Mouse (Mus musculus) lung, postnatal 0 days (tissue): ENCODE data around the gene D5Ertd579e. TPM values are rescaled to one million over a fixed set of nuclear protein-coding genes. Genes with fewer than 3 reads are reported as not detected.

Experiments used
- ATAC-seq: fragments of 200-750 bp; cut with Nextera tagmentation; 2 replicates; pipeline ENCODE4 v1.8.0; 2017; ENCODE audit warnings: moderate library complexity
- DNase-seq: peaks from one replicate; pipeline ENCODE4 v3.0.0-alpha.2; 2016; ENCODE audit warnings: low spot score
- H3K27ac ChIP-seq: fragments of 300-500 bp; sonication (generic); 2 replicates; pipeline ENCODE4 v1.5.1; 2014; ENCODE audit warnings: antibody characterized with exemption, mild to moderate bottlenecking, low read length, mixed read lengths
- H3K27me3 ChIP-seq: fragments of 300-500 bp; sonication (generic); replicated peaks from 2 replicates; pipeline ENCODE4 v1.6.1; 2014; ENCODE audit warnings: low read length, mixed read lengths; ENCODE audit not compliant: insufficient read depth
- H3K36me3 ChIP-seq: fragments of 300-500 bp; sonication (generic); 2 replicates; pipeline ENCODE4 v1.6.1; 2014; ENCODE audit warnings: low read length, mixed read lengths; ENCODE audit not compliant: insufficient read depth
- H3K4me1 ChIP-seq: fragments of 300-500 bp; sonication (generic); 2 replicates; pipeline ENCODE4 v1.6.1; 2014; ENCODE audit warnings: antibody characterized with exemption, low read depth, low read length, mixed read lengths; ENCODE audit not compliant: insufficient read depth
- H3K4me2 ChIP-seq: fragments of 300-500 bp; sonication (generic); replicated peaks from 2 replicates; pipeline ENCODE4 v1.6.1; 2014; ENCODE audit warnings: low read depth, mild to moderate bottlenecking, low read length, moderate library complexity, mixed read lengths
- H3K4me3 ChIP-seq: fragments of 300-500 bp; sonication (generic); 2 replicates; pipeline ENCODE4 v1.5.1; 2014; ENCODE audit warnings: low read depth, low read length
- H3K9ac ChIP-seq: fragments of 300-500 bp; sonication (generic); replicated peaks from 2 replicates; pipeline ENCODE4 v1.6.1; 2014; ENCODE audit warnings: low read depth, mild to moderate bottlenecking
- H3K9me3 ChIP-seq: fragments of 300-500 bp; sonication (generic); 2 replicates; pipeline ENCODE4 v1.6.1; 2016; ENCODE audit warnings: low read length, mixed read lengths
- CTCF ChIP-seq: IDR thresholded peaks from 2 replicates; pipeline ENCODE4 v1.5.1; 2016; ENCODE audit warnings: antibody characterized with exemption, mild to moderate bottlenecking
- EP300 ChIP-seq: IDR thresholded peaks from 2 replicates; pipeline ENCODE4 v1.6.1; 2016; ENCODE audit warnings: antibody characterized with exemption, mild to moderate bottlenecking, control low read depth
- WGBS: fragments of 180-500 bp; shearing (Covaris S2); extraction: QIAGEN DNeasy Blood & Tissue Kit; methylation state at CpG from one replicate; pipeline ENCODE4 v1.1.7; 2014; 5-methylcytosine and 5-hydroxymethylcytosine counted together
- polyA plus RNA-seq: library from polyadenylated mRNA; unstranded; fragments of >200 nt; fragmentation: Nextera tagmentation; extraction: Ambion mirVana; gene quantifications from 2 replicates; pipeline ENCODE4 v1.2.1, GENCODE M21; 2015

The D5Ertd579e gene
- polyA plus RNA-seq, 1 experiment from 2014 or later = 14.6 TPM

GRCm38 (mm10) chr5:36728403-36729085 lies 32.7 kb upstream of the D5Ertd579e start:
- no peak overlapping the region for H3K27ac ChIP-seq
- H3K9ac ChIP-seq = no peak overlapping the region
- ATAC-seq (no peak), DNase-seq (no peak)
- WGBS = 71% methylated on average over 8 of the region's 8 CpGs
- no peak for TF ChIP-seq EP300
- no peak for TF ChIP-seq CTCF
- H3K27me3 ChIP-seq = 0 out of 2 replicates have a peak, but pooled peaks cover 8% of the 10 kb centered on the region
- H3K36me3 ChIP-seq = no peaks in the 10 kb centered on the region
- H3K4me1 ChIP-seq = no peaks in the 10 kb centered on the region
- H3K4me2 ChIP-seq = no peak overlapping the region
- no peaks in the 10 kb centered on the region for H3K9me3 ChIP-seq
- H3K4me3 ChIP-seq = no peak overlapping the region

- no peak for ATAC-seq
- H3K9ac ChIP-seq = no peak overlapping the region
- H3K4me1 ChIP-seq = no peaks in the 10 kb centered on the region
- TF ChIP-seq EP300 (no peak), CTCF (no peak)
- H3K9me3 ChIP-seq = no peaks in the 10 kb centered on the region
- no peak overlapping the region for H3K4me3 ChIP-seq
- no peaks in the 10 kb centered on the region for H3K36me3 ChIP-seq
- H3K4me2 ChIP-seq = no peak overlapping the region
- H3K27ac ChIP-seq = no peak overlapping the region
- H3K27me3 ChIP-seq = 0 out of 2 replicates have a peak, but pooled peaks cover 8% of the 10 kb centered on the region
- DNase-seq = no peak
- 71% methylated on average over 7 of the region's 7 CpGs for WGBS
Observed at GRCm38 (mm10) chr5:36727776-36728175, 32.0 kb upstream of the D5Ertd579e start.

GRCm38 (mm10) chr5:36727136-36727535 lies 31.3 kb upstream of the D5Ertd579e start:
- DNase-seq (no peak), ATAC-seq (no peak)
- H3K9ac ChIP-seq = no peak overlapping the region
- no peak overlapping the region for H3K4me2 ChIP-seq
- no peaks in the 10 kb centered on the region for H3K4me1 ChIP-seq
- H3K27ac ChIP-seq = no peak overlapping the region
- H3K36me3 ChIP-seq = no peaks in the 10 kb centered on the region
- 43% methylated on average over 2 of the region's 2 CpGs for WGBS
- 0 out of 2 replicates have a peak, but pooled peaks cover 4% of the 10 kb centered on the region for H3K27me3 ChIP-seq
- no peak overlapping the region for H3K4me3 ChIP-seq
- TF ChIP-seq EP300 (no peak), CTCF (no peak)
- H3K9me3 ChIP-seq = no peaks in the 10 kb centered on the region

- no peak for DNase-seq
- Histone ChIP-seq H3K27ac (no peak overlapping the region), H3K9ac (no peak overlapping the region), H3K4me1 (no peaks in the 10 kb centered on the region), H3K9me3 (no peaks in the 10 kb centered on the region), H3K4me2 (peak overlapping the region; percentile 19; the same call in 1 of the 2 replicates), H3K4me3 (no peak overlapping the region), H3K27me3 (0 out of 2 replicates have a peak, but pooled peaks cover 4% of the 10 kb centered on the region), H3K36me3 (no peaks in the 10 kb centered on the region)
- WGBS = 53% methylated on average over 9 of the region's 9 CpGs
- TF ChIP-seq EP300 = no peak
- TF ChIP-seq CTCF = no peak
- ATAC-seq = no peak
Observed at GRCm38 (mm10) chr5:36726387-36726801, 30.6 kb upstream of the D5Ertd579e start.

GRCm38 (mm10) chr5:36725861-36726260 lies 30.0 kb upstream of the D5Ertd579e start:
- H3K27ac ChIP-seq = no peak overlapping the region
- no peak overlapping the region for H3K4me2 ChIP-seq
- H3K27me3 ChIP-seq = 0 out of 2 replicates have a peak, but pooled peaks cover 4% of the 10 kb centered on the region
- H3K4me3 ChIP-seq = no peak overlapping the region
- WGBS = 40% methylated on average over 12 of the region's 12 CpGs
- DNase-seq = no peak
- H3K9ac ChIP-seq = no peak overlapping the region
- no peaks in the 10 kb centered on the region for H3K4me1 ChIP-seq
- ATAC-seq = no peak
- no peaks in the 10 kb centered on the region for H3K36me3 ChIP-seq
- H3K9me3 ChIP-seq = no peaks in the 10 kb centered on the region
- no peak for TF ChIP-seq CTCF

GRCm38 (mm10) chr5:36724274-36724673 lies 28.4 kb upstream of the D5Ertd579e start:
- ATAC-seq = no peak

More at GRCm38 (mm10) chr5:36724274-36724673, 28.4 kb upstream of the D5Ertd579e start:
- Histone ChIP-seq H3K4me2 (no peak overlapping the region), H3K4me3 (no peak overlapping the region), H3K27ac (no peak overlapping the region), H3K4me1 (no peaks in the 10 kb centered on the region), H3K36me3 (no peaks in the 10 kb centered on the region), H3K9me3 (no peaks in the 10 kb centered on the region), H3K27me3 (0 out of 2 replicates have a peak, but pooled peaks cover 12% of the 10 kb centered on the region), H3K9ac (no peak overlapping the region)
- DNase-seq = no peak
- 43% methylated on average over 7 of the region's 7 CpGs for WGBS
- TF ChIP-seq EP300 (no peak), CTCF (no peak)
